Mouse (Mus musculus): Measurements from ENCODE around the gene BC030867.

The BC030867 gene

GRCm38 (mm10) chr11:102294416-102294815 is 45.7 kb downstream of the BC030867 start:
- DNase-seq: no peak

- peak; percentile 56 for DNase-seq
These were observed 46.4 kb downstream of the BC030867 start for GRCm38 (mm10) chr11:102294887-102295597.

- no peak for DNase-seq
These were observed 47.2 kb downstream of the BC030867 start for GRCm38 (mm10) chr11:102295598-102296471.

DNA sequence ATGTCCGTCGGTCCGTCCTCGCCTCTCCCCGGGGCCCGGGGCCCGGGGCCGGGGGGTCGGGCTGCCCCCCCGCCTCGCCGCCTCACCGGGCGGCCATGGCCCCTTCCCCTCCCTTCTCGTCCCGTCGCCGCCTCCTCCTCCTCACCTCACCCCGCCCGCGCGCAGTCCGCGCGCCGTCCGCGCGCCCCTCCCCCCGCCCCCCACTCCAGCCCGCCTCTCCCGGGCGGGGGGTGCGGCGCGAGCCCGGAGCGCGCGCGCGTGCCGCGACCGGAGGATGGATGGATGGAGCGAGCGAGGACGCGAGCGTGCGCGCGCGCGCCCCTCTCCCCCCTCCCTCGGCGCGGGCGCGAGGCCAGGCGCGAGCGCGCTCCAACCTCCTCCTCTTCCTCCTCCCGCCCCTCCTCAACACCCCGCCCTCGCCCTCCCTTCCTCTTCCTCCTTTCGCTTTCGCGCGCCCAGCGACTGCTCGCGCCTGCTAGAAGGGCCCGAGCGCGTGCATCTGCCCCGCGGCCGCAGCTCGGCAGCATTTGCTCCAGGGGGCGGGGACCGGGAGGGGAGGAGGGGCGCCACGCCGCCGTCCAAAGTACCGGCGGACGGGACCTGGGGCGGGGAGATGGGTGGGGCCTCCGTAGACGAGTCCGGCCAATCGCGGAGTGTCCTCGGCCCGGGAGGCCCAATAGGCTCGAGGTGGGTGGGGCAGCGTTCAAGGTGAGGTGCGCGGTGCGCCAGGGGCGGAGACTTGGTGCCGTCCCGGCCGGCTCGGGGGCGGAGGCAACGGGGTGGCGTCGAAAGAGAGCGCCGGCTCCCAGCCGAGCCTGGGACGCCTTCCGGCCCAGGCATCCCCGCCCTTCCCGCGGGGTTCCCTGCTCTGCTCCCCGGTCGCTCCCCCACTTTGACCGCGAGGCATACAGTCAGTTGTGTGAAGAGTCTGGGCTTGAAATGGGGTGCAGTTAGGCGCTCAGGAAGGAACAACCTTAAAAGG is 48.1 kb downstream of the BC030867 start, which contains the start of gene Atxn7l3:
TSS of gene Atxn7l3 (minus strand) at position 141 of the 982 bp plus-strand sequence.
- DNase-seq: peak; percentile 99

- peak; percentile 46 for DNase-seq
These were observed 49.2 kb downstream of the BC030867 start for GRCm38 (mm10) chr11:102297577-102298556.

- no peak for DNase-seq
These were observed 51.2 kb downstream of the BC030867 start for GRCm38 (mm10) chr11:102299839-102300238.

DNA sequence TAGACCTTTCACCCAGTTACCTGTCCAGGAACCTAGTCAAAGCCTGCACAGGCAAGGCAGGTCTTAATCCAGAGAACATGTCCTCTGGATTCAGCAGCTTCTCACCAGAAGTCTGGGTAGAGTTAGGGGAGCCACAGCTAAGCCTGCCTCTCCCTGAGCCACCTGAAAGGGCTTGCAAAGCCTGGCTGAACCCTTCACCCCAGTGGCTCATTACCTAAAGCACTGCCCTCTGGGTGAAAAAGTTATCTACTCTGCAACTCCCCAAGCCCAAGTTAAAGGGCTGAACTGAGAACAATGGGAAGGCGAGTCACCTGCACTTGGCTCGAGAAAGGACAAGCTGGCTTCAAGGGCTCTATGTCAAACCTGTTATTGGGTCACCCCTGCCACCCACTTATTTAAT is 55.5 kb downstream of the BC030867 start:
- no peak for DNase-seq

DNA sequence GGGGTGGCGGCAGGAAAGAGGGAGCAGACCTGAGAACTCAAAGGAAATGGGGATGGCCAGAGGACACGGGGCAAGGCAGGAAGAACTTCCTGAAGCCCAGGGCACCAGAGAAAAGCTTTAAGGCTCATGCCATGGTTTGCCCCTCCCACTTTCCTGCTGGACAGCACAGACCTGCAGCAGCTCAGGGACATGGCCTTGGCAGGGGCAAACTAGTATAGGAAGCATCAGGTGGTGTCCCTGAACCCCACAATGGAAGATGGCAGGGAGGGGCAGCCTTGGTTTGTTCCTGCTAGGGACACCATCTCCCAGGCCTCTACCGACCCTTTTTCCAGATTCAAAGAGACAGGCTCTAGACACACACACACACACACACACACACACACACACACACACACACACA is 56.7 kb downstream of the BC030867 start:
- DNase-seq: no peak

GRCm38 (mm10) chr11:102308104-102308503 is 59.4 kb downstream of the BC030867 start:
- DNase-seq: no peak

DNA sequence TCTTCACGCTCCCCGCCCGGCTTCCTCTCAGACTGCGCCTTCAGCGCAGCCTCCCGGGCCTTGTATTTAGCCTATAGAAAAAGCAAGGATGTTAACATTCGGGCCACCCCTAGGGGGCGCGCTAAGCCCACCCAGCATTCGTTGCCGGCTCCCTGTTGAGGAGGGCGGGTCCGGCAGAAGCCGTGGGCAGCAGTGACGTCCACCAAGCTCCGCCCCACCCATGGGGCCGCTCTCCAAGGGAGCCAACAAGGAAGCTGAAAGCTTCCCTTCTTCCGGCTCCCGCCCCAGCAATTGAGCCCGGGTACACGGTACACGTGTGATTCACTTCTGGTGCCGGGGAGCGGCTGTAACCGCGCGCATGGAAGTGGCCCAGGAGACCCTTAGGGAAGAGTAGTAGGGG is 60.3 kb downstream of the BC030867 start:
- DNase-seq: peak; percentile 97

GRCm38 (mm10) chr11:102309821-102310617 is 61.3 kb downstream of the BC030867 start:
- no peak for DNase-seq

GRCm38 (mm10) chr11:102310768-102311695 is 62.4 kb downstream of the BC030867 start:
- no peak for DNase-seq

DNA sequence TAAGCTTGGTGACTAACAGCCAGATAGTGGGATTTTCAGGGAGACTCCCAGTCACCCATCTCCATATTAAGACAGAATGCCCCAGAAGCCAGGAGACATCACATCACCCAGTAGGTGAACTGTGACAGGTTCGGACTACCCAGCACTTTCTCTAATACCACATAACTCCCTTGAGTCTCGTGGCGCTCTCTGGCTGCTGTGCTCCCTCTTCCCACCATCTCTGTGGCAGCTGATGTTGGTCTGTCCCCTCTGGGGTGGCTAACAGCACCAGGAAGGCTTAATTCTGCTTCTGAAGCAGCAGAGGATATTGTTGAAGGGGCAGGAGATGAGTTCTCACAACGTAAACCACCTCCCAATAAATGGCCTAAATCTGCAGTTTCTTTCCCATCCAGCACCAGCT is 63.3 kb downstream of the BC030867 start:
- no peak for DNase-seq

- DNase-seq: no peak
These were observed 63.9 kb downstream of the BC030867 start for GRCm38 (mm10) chr11:102312586-102312985.

DNA sequence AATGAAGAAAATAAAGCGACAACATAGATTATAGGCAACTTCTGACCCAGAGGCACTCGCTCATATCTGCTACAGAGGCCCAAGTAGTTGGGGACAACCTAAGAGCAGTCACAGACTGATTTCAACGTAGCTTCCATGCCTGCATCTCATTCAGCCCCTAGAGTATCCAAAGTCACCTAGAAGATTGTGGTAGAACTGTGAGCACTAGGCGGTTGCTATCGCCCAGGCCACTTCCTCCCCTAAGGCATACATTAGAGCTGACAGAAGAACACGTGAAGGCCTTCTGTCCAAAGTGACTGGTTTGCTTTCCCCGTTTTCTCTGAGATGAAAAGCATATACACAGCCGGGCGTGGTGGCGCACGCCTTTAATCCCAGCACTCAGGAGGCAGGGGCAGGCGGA is 65.6 kb downstream of the BC030867 start:
- DNase-seq: no peak

Measured in right cerebral cortex, adult 18-20 months (tissue).